Mouse (Mus musculus) kidney, adult 2 months (tissue): ENCODE results near the gene Gm6408. TPM values are rescaled to one million over a fixed set of nuclear protein-coding genes. Genes with fewer than 3 reads are reported as not detected.
A peak's percentile ranks its signal among the peaks of the same experiment; 100 is the strongest.
"Not testable (repeated sequence)": the region's sequence is repeated elsewhere in the genome, so short reads cannot be mapped to it uniquely, and the experiment has no call there.

Experiments used
- DNase-seq: peaks from one replicate; pipeline ENCODE4 v3.0.0; 2021
- H3K27ac ChIP-seq: fragments of 200-500 bp; 2 replicates; pipeline ENCODE4 v1.5.1; 2012; ENCODE audit warnings: low read depth, low read length, control low read depth, inconsistent platforms; ENCODE audit not compliant: insufficient read depth
- H3K27me3 ChIP-seq: fragments of 200-500 bp; replicated peaks from 2 replicates; pipeline ENCODE4 v1.6.1; 2012; ENCODE audit warnings: mild to moderate bottlenecking, moderate library complexity, low read length, inconsistent platforms; ENCODE audit not compliant: control insufficient read depth, insufficient read depth
- H3K36me3 ChIP-seq: fragments of 200-500 bp; 2 replicates; pipeline ENCODE4 v1.6.1; 2012; ENCODE audit warnings: mild to moderate bottlenecking, moderate library complexity, low read length, inconsistent platforms; ENCODE audit not compliant: control insufficient read depth, insufficient read depth
- H3K4me1 ChIP-seq: fragments of 200-500 bp; 2 replicates; pipeline ENCODE4 v1.6.1; 2011; ENCODE audit warnings: low read length; ENCODE audit not compliant: control insufficient read depth, insufficient read depth
- H3K4me3 ChIP-seq: fragments of 200-500 bp; 2 replicates; pipeline ENCODE4 v1.5.1; 2011; ENCODE audit warnings: mild to moderate bottlenecking, low read depth, low read length, control low read depth; ENCODE audit not compliant: insufficient read depth
- CTCF ChIP-seq: fragments of 200-500 bp; conservative IDR thresholded peaks from 2 replicates; pipeline ENCODE4 v1.5.1; 2011; ENCODE audit warnings: low read depth, mild to moderate bottlenecking, control low read depth, low read length, moderate library complexity, mixed read lengths; ENCODE audit not compliant: insufficient read depth, insufficient read length
- POLR2A ChIP-seq: fragments of 200-500 bp; IDR thresholded peaks from one replicate; pipeline ENCODE4 v1.6.1; 2011; ENCODE audit warnings: low read depth, low read length, control low read depth
- WGBS: fragments of 180-500 bp; shearing (Covaris S2); methylation state at CpG from one replicate; pipeline ENCODE4 v1.1.7; 2018; 5-methylcytosine and 5-hydroxymethylcytosine counted together
- polyA plus RNA-seq: library from polyadenylated mRNA; depleted of rRNA; stranded (reverse); fragments of >200 nt; gene quantifications from 2 replicates; pipeline ENCODE4 v1.2.3, GENCODE M21; 2012; rRNA removed

The Gm6408 gene
- not detected in 2 replicates for polyA plus RNA-seq

DNA sequence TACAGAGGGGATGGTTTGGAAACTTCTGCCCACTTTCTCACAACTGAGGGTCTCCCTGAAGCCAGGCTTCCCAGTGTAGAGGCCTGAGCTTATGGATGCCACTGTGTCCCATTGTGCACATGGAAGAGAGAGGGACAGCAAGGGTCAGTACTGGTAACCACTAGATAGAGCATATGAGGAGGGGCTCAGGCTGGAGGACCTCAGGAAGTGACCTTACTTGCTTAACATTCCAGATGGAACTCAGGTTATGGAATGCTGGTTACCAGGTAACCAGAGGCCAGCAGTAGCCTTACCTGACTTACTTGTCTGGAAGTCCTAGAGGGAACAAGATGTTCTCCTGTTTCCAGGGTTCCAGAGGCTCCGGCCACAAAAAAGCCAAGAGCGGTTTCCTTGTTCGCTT lies at the start of gene Gm6408:
Gm6408 (plus strand) TSS at position 301 of the 400 bp plus-strand sequence.
- H3K4me3 ChIP-seq, DNase-seq, H3K27ac ChIP-seq, H3K4me1 ChIP-seq, H3K27me3 ChIP-seq, H3K36me3 ChIP-seq: not testable (repeated sequence)
- WGBS = 71% methylated on average over 3 of the region's 3 CpGs

DNA sequence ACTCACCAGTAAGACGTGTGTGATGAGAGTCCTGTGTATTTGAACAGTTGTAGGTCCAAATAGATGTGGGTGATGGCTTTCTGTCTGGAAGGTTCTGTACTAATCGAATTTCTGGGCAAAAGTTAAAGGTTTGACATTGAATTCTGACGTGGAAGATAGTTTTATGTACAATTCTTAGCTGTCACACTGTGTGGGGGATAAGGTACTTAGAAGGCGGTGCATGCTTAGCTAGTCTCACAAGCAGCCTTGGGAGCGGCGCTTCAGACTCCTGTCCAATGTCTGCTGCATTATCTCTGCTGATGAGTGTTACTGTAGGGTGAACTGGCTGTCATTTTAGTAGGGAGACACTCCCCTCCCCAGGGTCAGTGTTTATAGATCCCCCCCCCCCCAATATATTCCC lies 49.3 kb upstream of the Gm6408 start:
- Histone ChIP-seq H3K27me3 (no peaks in the 10 kb centered on the region), H3K27ac (no peak overlapping the region), H3K4me1 (no peaks in the 10 kb centered on the region), H3K36me3 (no peaks in the 10 kb centered on the region), H3K4me3 (no peak overlapping the region)
- 83% methylated on average over 6 of the region's 6 CpGs for WGBS
- TF ChIP-seq POLR2A (no peak), CTCF (no peak)
- no peak for DNase-seq

DNA sequence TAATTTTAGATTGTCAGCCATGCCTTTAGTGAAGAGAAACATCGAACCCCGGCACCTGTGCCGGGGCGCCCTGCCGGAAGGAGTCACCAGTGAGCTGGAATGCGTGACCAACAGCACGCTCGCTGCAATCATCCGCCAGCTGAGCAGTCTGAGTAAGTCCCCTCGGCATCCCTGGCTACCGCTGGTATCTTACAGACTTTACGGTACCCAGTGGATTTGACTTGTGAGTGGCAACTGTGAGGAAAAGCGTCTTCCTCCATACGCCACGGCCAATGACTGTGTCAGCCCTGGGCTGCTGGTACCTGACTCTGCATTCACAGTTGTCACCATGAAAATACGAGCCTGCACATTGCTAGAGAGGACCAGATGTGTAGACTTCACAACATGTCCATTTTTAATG lies 46.4 kb upstream of the Gm6408 start:
- H3K4me1 ChIP-seq = no peaks in the 10 kb centered on the region
- TF ChIP-seq CTCF (no peak), POLR2A (no peak)
- no peak overlapping the region for H3K4me3 ChIP-seq
- no peak for DNase-seq
- H3K27ac ChIP-seq = no peak overlapping the region
- 79% methylated on average over 16 of the region's 16 CpGs for WGBS
- H3K36me3 ChIP-seq = no peaks in the 10 kb centered on the region
- H3K27me3 ChIP-seq = no peaks in the 10 kb centered on the region

DNA sequence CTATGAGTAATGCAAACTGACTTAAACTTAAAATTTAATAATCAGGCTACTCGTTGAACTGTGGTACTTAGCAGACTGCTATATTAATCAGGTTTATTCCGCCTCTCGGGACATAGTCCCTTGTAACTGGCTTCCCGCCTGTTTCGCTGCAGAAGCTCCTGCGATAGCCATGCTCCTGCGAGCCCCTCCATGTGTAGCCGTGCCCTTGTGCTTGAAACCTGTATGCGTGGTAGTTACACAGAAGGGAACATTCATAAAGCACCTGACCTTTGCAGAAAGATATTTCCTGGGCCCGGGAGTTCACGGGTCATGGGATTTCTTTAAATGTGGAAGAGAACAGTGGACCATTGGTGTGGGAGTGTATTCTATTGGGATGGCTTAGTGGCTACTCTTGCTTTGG lies 45.0 kb upstream of the Gm6408 start:
- 93% methylated on average over 11 of the region's 11 CpGs for WGBS

DNA sequence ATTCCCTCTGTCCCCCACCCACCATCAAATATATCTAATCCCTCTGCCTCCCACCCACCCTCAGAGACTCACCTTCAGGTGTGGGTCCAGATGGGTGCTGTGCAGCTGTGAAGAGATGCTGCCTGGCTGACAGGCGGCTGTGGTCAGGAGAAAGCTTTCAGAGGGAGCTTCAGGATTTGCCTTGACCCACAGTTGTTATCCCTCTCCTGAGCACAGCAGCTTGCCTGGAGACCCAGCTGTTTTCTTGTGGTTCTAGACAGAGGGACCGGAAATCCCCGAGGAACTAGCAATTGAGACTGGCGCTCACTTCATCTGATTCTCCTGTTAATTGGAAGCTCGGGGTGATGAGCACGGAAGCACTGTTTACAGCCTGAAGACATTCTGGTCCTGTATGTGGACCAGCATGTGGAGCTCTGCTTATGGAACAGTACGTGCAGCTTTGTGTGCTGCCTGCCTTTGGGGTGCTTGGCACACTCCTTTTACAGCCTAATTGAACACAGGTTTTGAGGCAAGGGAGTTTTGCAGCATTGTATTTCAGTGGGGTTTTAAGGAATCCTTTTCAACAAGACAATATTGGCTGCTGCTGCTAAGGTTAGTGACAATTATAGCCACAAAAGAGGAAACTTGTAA lies 42.5 kb upstream of the Gm6408 start:
- no peak for TF ChIP-seq CTCF
- TF ChIP-seq POLR2A = no peak
- H3K4me1 ChIP-seq = no peaks in the 10 kb centered on the region
- H3K27ac ChIP-seq = no peak overlapping the region
- WGBS = 95% methylated on average over 7 of the region's 7 CpGs
- no peaks in the 10 kb centered on the region for H3K27me3 ChIP-seq
- no peak for DNase-seq
- no peak overlapping the region for H3K4me3 ChIP-seq
- no peaks in the 10 kb centered on the region for H3K36me3 ChIP-seq

More for the DNA sequence above, 45.0 kb upstream of the Gm6408 start:
- TF ChIP-seq CTCF (no peak), POLR2A (no peak)
- H3K4me1 ChIP-seq = no peaks in the 10 kb centered on the region
- no peaks in the 10 kb centered on the region for H3K36me3 ChIP-seq
- no peaks in the 10 kb centered on the region for H3K27me3 ChIP-seq
- H3K27ac ChIP-seq = no peak overlapping the region
- H3K4me3 ChIP-seq = no peak overlapping the region
- no peak for DNase-seq

GRCm38 (mm10) chr5:146440273-146440672 lies 41.5 kb upstream of the Gm6408 start:
- no peak overlapping the region for H3K27ac ChIP-seq
- H3K27me3 ChIP-seq = no peaks in the 10 kb centered on the region
- H3K4me1 ChIP-seq = no peaks in the 10 kb centered on the region
- no peak for DNase-seq
- no peak overlapping the region for H3K4me3 ChIP-seq
- WGBS = 91% methylated on average over 5 of the region's 5 CpGs
- H3K36me3 ChIP-seq = no peaks in the 10 kb centered on the region
- TF ChIP-seq CTCF (no peak), POLR2A (no peak)

DNA sequence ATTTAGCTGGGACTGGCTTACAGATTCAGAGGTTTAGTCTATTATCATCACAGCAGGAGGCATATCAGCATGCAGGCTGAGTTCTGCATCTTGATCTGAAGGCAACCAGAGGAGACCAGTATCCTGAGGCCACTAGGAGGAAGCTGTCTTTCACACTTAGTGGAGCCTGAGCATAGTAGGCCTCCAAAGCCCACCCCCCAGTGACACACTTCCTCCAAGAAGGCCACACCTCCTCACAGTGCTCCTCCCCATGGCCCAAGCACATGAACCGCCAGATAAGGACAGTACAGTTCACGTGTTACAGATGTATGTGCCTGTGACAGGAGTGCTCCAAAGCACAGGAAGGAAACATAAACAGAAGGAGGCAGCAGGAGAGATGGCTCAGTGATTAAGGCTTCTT lies 39.0 kb upstream of the Gm6408 start:
- 82% methylated on average over 2 of the region's 2 CpGs for WGBS
- TF ChIP-seq POLR2A (no peak), CTCF (no peak)
- Histone ChIP-seq H3K36me3 (no peaks in the 10 kb centered on the region), H3K27me3 (no peaks in the 10 kb centered on the region), H3K4me3 (no peak overlapping the region), H3K27ac (no peak overlapping the region), H3K4me1 (no peaks in the 10 kb centered on the region)
- no peak for DNase-seq

DNA sequence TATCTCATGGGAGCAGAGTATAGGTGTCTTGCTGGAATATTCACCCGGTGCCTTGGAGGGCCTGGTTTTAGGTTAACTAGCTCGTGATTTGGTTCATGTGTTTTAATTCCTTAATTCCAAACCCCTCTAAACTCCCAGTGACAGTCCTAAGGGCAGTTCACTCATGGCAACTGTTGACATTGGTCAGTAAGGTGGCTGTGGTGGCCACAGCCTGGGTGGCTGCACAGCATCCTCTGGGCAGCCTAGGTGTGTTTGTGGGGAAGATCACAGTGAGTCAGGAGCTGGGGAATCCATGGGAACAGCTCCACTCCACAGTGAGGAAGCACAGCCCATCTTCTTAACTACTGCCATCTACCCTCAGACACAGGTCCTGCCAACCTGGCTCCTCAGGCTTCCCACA lies 35.1 kb upstream of the Gm6408 start:
- Histone ChIP-seq H3K27me3 (no peaks in the 10 kb centered on the region), H3K4me1 (no peaks in the 10 kb centered on the region), H3K4me3 (no peak overlapping the region), H3K27ac (no peak overlapping the region), H3K36me3 (no peaks in the 10 kb centered on the region)
- WGBS = 43% methylated on average over 2 of the region's 2 CpGs
- no peak for TF ChIP-seq CTCF
- TF ChIP-seq POLR2A = no peak
- peak; percentile 42 for DNase-seq
